ENCODE assay signal across 9 mouse cellular contexts in genomic region chr5:73854025-73854773, GRCm38 (mm10).
DNase-seq lines count a peak whose midpoint lies in the region; ATAC-seq and TF ChIP-seq lines count a peak whose summit lies in the region.
"Had no signal": no experiment of that assay in that cellular context is flagged by ENCODE, and none has a peak within 500 bp of the region (broad histone marks: within the 10 kb centered on the region; RNA-seq: fewer than 3 reads in every experiment).

No protein-coding gene starts in this region.

- no peaks in the 10 kb centered on the region for H3K9me3 ChIP-seq in embryonic facial prominence, embryonic 11.5 days (replicated peaks; ENCODE audit: control insufficient read depth, low read length)
- no peaks in the 10 kb centered on the region for H3K9me3 ChIP-seq in intestine, postnatal 0 days (ENCODE audit: control insufficient read depth)
- H3K9me3 ChIP-seq in midbrain, embryonic 11.5 days (ENCODE audit: control insufficient read depth, low read length), result no peaks in the 10 kb centered on the region
- H3K9me3 ChIP-seq: G1E had no signal

- H3K4me1 ChIP-seq in embryonic facial prominence, embryonic 11.5 days (ENCODE audit: control insufficient read depth, insufficient read depth, low read length), result no peaks in the 10 kb centered on the region
- H3K4me1 ChIP-seq in intestine, postnatal 0 days (replicated peaks; ENCODE audit: control insufficient read depth, insufficient read depth, low read length), result no peaks in the 10 kb centered on the region
- no peaks in the 10 kb centered on the region for H3K4me1 ChIP-seq in midbrain, embryonic 11.5 days (ENCODE audit: control insufficient read depth, insufficient read depth, low read length)

- TF ChIP-seq CTCF in intestine, postnatal 0 days (IDR thresholded peaks at IDR 0.05; ENCODE audit: low read depth), result peak; percentile 91

- ATAC-seq in embryonic facial prominence, embryonic 11.5 days (replicated peaks; ENCODE audit: insufficient number of reproducible peaks, low FRiP score, low TSS enrichment, low read depth), result peak; percentile 85
- no peak for ATAC-seq in intestine, postnatal 0 days
- peak; percentile 85; the same call in 1 of the 2 replicates for ATAC-seq in midbrain, embryonic 11.5 days (ENCODE audit: low FRiP score)

- no peak overlapping the region; the same call in 1 of the 2 replicates for H3K9ac ChIP-seq in embryonic facial prominence, embryonic 11.5 days (replicated peaks; ENCODE audit: low read length)
- H3K9ac ChIP-seq in intestine, postnatal 0 days (ENCODE audit: low read depth, low read length), result no peak overlapping the region
- peak overlapping the region; percentile 36; the same call in 1 of the 2 replicates for H3K9ac ChIP-seq in midbrain, embryonic 11.5 days (ENCODE audit: low read length)

- peak; percentile 97 for DNase-seq in 3T3-L1 (ENCODE audit: low read depth, low spot score)
- peak; percentile 85 for DNase-seq in adrenal gland, postnatal 14 days
- peak; percentile 92 for DNase-seq in embryonic facial prominence, embryonic 11.5 days (ENCODE audit: low spot score)
- DNase-seq in heart, adult 18-20 months, result peak; percentile 79 to 89
- DNase-seq in left cerebral cortex, postnatal 14 days (ENCODE audit: low spot score in 2 of 2), result peak; percentile 90 to 91
- DNase-seq in midbrain, embryonic 11.5 days (ENCODE audit: low spot score, missing footprints), result peak; percentile 96
- peak; percentile 10 to 40 for DNase-seq in spleen, postnatal 10 days (ENCODE audit: low spot score in 2 of 2)

- no peak overlapping the region for H3K4me3 ChIP-seq in embryonic facial prominence, embryonic 11.5 days (ENCODE audit: low read depth, low read length)
- no peak overlapping the region for H3K4me3 ChIP-seq in intestine, postnatal 0 days (ENCODE audit: low read depth, low read length)
- H3K4me3 ChIP-seq in midbrain, embryonic 11.5 days (ENCODE audit: low read depth, low read length), result no peak overlapping the region

- H3K36me3 ChIP-seq in embryonic facial prominence, embryonic 11.5 days (replicated peaks; ENCODE audit: control insufficient read depth, insufficient read depth, low read depth, low read length), result no peaks in the 10 kb centered on the region
- H3K36me3 ChIP-seq in intestine, postnatal 0 days (ENCODE audit: control insufficient read depth, insufficient read depth), result no peaks in the 10 kb centered on the region
- no peaks in the 10 kb centered on the region for H3K36me3 ChIP-seq in midbrain, embryonic 11.5 days (ENCODE audit: control insufficient read depth, insufficient read depth, low read length)
- H3K36me3 ChIP-seq: G1E had no signal

- H3K4me2 ChIP-seq in embryonic facial prominence, embryonic 11.5 days (ENCODE audit: low read depth, low read length), result no peak overlapping the region
- H3K4me2 ChIP-seq in intestine, postnatal 0 days (replicated peaks; ENCODE audit: low read depth), result peak overlapping the region; percentile 35
- peak overlapping the region; percentile 17; the same call in 1 of the 2 replicates for H3K4me2 ChIP-seq in midbrain, embryonic 11.5 days

- no peaks in the 10 kb centered on the region for H3K27me3 ChIP-seq in embryonic facial prominence, embryonic 11.5 days (ENCODE audit: control insufficient read depth, insufficient read depth, low read length)
- H3K27me3 ChIP-seq in intestine, postnatal 0 days (replicated peaks; ENCODE audit: control insufficient read depth, insufficient read depth, low read length), result no peaks in the 10 kb centered on the region
- H3K27me3 ChIP-seq in midbrain, embryonic 11.5 days (ENCODE audit: control insufficient read depth, insufficient read depth, low read length), result no peaks in the 10 kb centered on the region

- 42% methylated on average over 22 of the region's 22 CpGs for WGBS in embryonic facial prominence, embryonic 11.5 days
- WGBS in intestine, postnatal 0 days, result 35% methylated on average over 22 of the region's 22 CpGs
- whole genome bisulfite sequencing in midbrain, embryonic 11.5 days, result 49% methylated on average over 22 of the region's 22 CpGs

- no peak overlapping the region for H3K27ac ChIP-seq in embryonic facial prominence, embryonic 11.5 days (replicated peaks; ENCODE audit: low read depth, low read length)
- no peak overlapping the region for H3K27ac ChIP-seq in intestine, postnatal 0 days (ENCODE audit: low read depth, low read length)
- H3K27ac ChIP-seq in midbrain, embryonic 11.5 days (ENCODE audit: low read depth, low read length), result no peak overlapping the region

- intact Hi-C loops in left cerebral cortex, postnatal 14 days (cut with DNase I), result loop anchor here (2.0 to 10.0 kb wide), 4 partner anchors 92 to 1303 kb away; partner anchors contain the start of gene Rasl11b

Comparison
In these comparisons a context has a peak if more than half of its experiments do, and no peak if none do; other contexts are left out.
1. DNase-seq: peak in every context shown above with its lines; median percentile 97 in 3T3-L1; 96 in midbrain, embryonic 11.5 days; 92 in embryonic facial prominence, embryonic 11.5 days; 90 in left cerebral cortex, postnatal 14 days; 85 in adrenal gland, postnatal 14 days; 84 in heart, adult 18-20 months; 25 in spleen, postnatal 10 days.